Mouse (Mus musculus) heart, adult 18-20 months (tissue): ENCODE data around the gene Rps11. TPM values are rescaled to one million over a fixed set of nuclear protein-coding genes. Genes with fewer than 3 reads are reported as not detected.
"Not testable (repeated sequence)": the region's sequence is repeated elsewhere in the genome, so short reads cannot be mapped to it uniquely, and the experiment has no call there.

Experiments used
- DNase-seq, 2 experiments: peaks; one replicate each; pipeline ENCODE4 v3.0.0; 2021 to 2022; ENCODE audit warnings: mixed read lengths in 1 of 2
- long read RNA-seq, 2 experiments: library from polyadenylated mRNA; stranded (forward); transcript quantifications; one replicate each; pipeline ENCODE4 v2.0.0; 2021
- total RNA-seq, 2 experiments: library from RNA; stranded (reverse); gene quantifications; 2 replicates each; pipeline ENCODE4 v1.2.3; 2021

Gene Rps11
- 100 to 1,000 TPM; 512 to 646 TPM for total RNA-seq
- long read RNA-seq, experiment 1, transcript Rps11-201 (5 exons, 661 nt) = major isoform, 250 of 262 reads
- long read RNA-seq, experiment 1, partial matches to known transcripts = 11 of 262 reads
- long read RNA-seq, experiment 1, other reads (novel, unspliced or antisense) = 1 of 262 reads
- long read RNA-seq, experiment 2, transcript Rps11-201 (5 exons, 661 nt) = major isoform, 233 of 240 reads
- long read RNA-seq, experiment 2, partial matches to known transcripts = 2 of 240 reads
- long read RNA-seq, experiment 2, other reads (novel, unspliced or antisense) = 5 of 240 reads

GRCm38 (mm10) chr7:45124224-45125143 lies at the start of gene Rps11:
TSS of gene Rps11 (minus strand) at chr7:45124439.
- peak; percentile 99 to 100 for DNase-seq

GRCm38 (mm10) chr7:45173772-45174171 lies 49.5 kb upstream of the Rps11 start:
- DNase-seq = not testable (repeated sequence)

GRCm38 (mm10) chr7:45172974-45173373 lies 48.7 kb upstream of the Rps11 start:
- DNase-seq = peak in 1 of 2 experiments; percentile 29

GRCm38 (mm10) chr7:45169495-45169894 lies 45.3 kb upstream of the Rps11 start:
- DNase-seq = no peak

GRCm38 (mm10) chr7:45168656-45169055 lies 44.4 kb upstream of the Rps11 start:
- no peak for DNase-seq

GRCm38 (mm10) chr7:45167761-45168445 lies 43.7 kb upstream of the Rps11 start:
- DNase-seq = no peak

GRCm38 (mm10) chr7:45166950-45167401 lies 42.7 kb upstream of the Rps11 start:
- no peak for DNase-seq

DNA sequence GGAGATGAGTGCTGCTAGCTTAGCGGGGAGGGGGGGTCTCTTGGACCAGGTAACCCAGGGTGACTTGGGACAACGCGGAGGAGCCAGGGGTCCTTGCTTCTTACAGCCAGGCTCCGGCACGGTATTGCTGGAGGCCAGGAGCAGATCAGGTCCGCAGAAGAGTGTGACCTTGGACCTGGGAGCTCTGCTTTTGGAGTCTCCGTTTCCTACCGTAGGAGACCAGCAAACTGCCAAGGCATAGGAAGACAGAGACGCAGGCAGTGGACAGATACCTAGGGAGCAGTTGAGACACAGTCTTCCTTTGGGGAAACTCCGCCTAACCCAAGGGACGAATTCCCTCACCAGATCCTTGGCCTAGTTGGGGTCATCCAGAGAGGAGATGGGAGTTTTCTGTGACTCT lies 41.5 kb upstream of the Rps11 start:
- no peak for DNase-seq

DNA sequence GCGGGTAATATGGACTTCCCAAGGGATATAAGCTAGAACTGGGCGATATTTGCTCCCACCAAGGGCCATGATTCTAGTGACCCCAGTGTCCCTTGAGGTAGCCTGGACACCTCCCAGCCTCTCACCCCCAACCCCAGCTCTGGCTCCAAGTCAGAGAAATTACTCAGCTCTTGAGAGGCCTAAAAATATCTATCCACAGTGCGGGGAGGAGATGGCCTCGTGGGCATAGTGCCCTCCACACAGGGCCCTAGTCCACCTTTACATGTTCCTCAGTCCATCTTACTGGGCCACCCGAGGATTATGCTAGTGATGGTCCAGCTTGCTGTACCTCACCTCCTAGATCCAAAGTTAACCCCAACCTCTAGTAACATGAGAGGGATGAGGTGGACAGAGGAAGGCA lies 40.6 kb upstream of the Rps11 start:
- DNase-seq = peak in 1 of 2 experiments; percentile 38

GRCm38 (mm10) chr7:45163735-45164490 lies 39.7 kb upstream of the Rps11 start, which contains the start of gene Slc17a7:
TSS of gene Slc17a7 (plus strand) at chr7:45163949.
- DNase-seq = no peak

GRCm38 (mm10) chr7:45162996-45163615 lies 38.9 kb upstream of the Rps11 start:
- no peak for DNase-seq

GRCm38 (mm10) chr7:45162551-45162950 lies 38.3 kb upstream of the Rps11 start:
- DNase-seq = no peak

- DNase-seq = peak; percentile 89 to 95
Observed at GRCm38 (mm10) chr7:45161612-45162473, 37.6 kb upstream of the Rps11 start.

- DNase-seq = no peak
Observed at GRCm38 (mm10) chr7:45160866-45161265, 36.6 kb upstream of the Rps11 start.

GRCm38 (mm10) chr7:45160316-45160800 lies 36.1 kb upstream of the Rps11 start:
- no peak for DNase-seq

DNA sequence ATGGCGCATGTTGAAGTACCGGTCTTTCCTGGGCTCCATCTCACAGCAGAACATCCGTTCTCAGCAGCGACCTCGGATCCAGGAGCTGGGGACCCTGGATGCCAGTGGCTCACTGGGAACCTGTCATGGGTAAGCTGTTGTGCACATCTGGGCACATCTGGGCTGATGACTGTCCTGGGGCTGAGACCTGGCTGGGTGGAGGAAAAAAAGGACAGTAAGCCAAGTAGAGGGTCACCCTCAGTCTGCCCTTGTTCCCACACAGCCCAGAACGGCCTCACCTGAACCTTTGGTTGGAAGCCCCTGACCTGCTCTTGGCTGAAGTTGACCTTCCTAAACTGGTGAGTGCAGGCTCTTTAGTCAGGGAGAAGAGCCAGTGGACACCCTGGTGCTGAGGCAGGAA lies 34.8 kb upstream of the Rps11 start:
- DNase-seq = no peak

GRCm38 (mm10) chr7:45157459-45157858 lies 33.2 kb upstream of the Rps11 start:
- no peak for DNase-seq

- no peak for DNase-seq
Observed at GRCm38 (mm10) chr7:45156206-45156605, 32.0 kb upstream of the Rps11 start.

- DNase-seq = no peak
Observed at GRCm38 (mm10) chr7:45155590-45155989, 31.4 kb upstream of the Rps11 start.

- peak in 1 of 2 experiments; percentile 47 for DNase-seq
Observed at GRCm38 (mm10) chr7:45154993-45155514, 30.8 kb upstream of the Rps11 start.
